Mouse (Mus musculus): Measurements from ENCODE around the gene Anxa8.

DNA sequence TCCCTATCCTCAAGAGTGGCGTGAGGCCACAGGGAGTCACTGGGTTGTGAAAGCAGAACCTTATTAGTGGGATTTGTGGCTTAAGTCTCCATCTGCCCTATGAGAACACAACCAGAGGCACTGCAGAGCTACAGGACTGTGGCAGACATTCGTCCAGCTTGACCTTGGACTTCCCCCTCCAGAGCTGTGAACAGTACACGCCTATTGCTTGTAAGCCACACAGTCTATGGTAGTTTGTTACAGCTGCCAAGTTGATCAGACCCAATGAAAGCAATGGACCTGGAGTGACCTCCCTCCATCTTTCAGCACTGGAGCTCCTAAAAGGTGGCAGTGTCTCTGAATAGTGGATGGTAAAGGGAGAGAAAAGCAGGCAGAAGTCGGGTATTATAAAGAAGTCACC, 7.5 kb upstream of the Anxa8 start:
- TF ChIP-seq CTCF (IDR thresholded peaks at IDR 0.05; ENCODE audit: borderline replicate concordance, control insufficient read depth, extremely low read depth, insufficient read depth, low read length, poor library complexity), result no peak
- no peak for TF ChIP-seq POLR2A (IDR thresholded peaks at IDR 0.05; ENCODE audit: control insufficient read depth, extremely low read depth, insufficient read depth, low read length, poor library complexity)
